Mouse (Mus musculus): Measurements from ENCODE around the gene Mrps23. TPM values are rescaled to one million over a fixed set of nuclear protein-coding genes. Genes with fewer than 3 reads are reported as not detected.

Gene Mrps23
- total and polyA plus RNA-seq, 3 experiments = 121 to 314 (median 303) TPM

DNA sequence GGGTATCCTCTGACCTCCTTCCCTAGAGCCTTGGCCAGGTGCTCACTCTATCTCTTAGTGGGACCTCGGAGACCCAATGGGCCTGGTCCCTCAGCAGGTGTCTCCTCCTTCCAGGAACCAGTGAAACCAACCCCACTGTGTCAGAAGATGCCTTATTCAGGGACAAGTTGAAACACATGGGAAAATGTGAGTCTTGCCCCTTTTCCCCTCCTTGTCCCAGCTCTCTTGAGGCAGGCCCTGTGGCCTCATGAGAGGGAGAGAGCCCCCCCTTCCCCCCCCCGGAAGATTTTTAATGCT is 17.3 kb upstream of the Mrps23 start:
- Histone ChIP-seq H3K36me3 (ENCODE audit: control insufficient read depth, insufficient read depth, low read length) (no peaks in the 10 kb centered on the region; the same call in 1 of the 2 replicates), H3K79me2 (replicated peaks; ENCODE audit: control insufficient read depth, insufficient read depth, low read length) (no peaks in the 10 kb centered on the region), H3K27ac (peak overlapping the region; percentile 87), H3K4me1 (ENCODE audit: control insufficient read depth, insufficient read depth, low read length) (peaks cover 10% of the 10 kb centered on the region), H3K9ac (ENCODE audit: low read depth, low read length) (peak overlapping the region; percentile 65; the same call in 1 of the 2 replicates), H3K4me3 (no peak overlapping the region), H3K27me3 (ENCODE audit: control insufficient read depth, insufficient read depth, low read length) (no peaks in the 10 kb centered on the region)
- WGBS = 30% methylated on average over 2 of the region's 2 CpGs
- intact Hi-C loops (cut with DNase I) = loop anchor here (2.0 kb wide), 1 partner anchor 22 kb away; no protein-coding TSS in a partner anchor
- TF ChIP-seq CTCF (IDR thresholded peaks at IDR 0.05) (no peak), POLR2A (IDR thresholded peaks at IDR 0.05; ENCODE audit: insufficient read depth, low read depth, low read length) (no peak), EP300 (IDR thresholded peaks at IDR 0.05; ENCODE audit: insufficient read depth, low read depth, low read length) (no peak)
- no peak for DNase-seq

- no peaks in the 10 kb centered on the region; the same call in 1 of the 2 replicates for H3K36me3 ChIP-seq (ENCODE audit: control insufficient read depth, insufficient read depth, low read length)
- peak overlapping the region; percentile 75 for H3K9ac ChIP-seq (ENCODE audit: low read depth, low read length)
- no peaks in the 10 kb centered on the region for H3K27me3 ChIP-seq (ENCODE audit: control insufficient read depth, insufficient read depth, low read length)
- intact Hi-C loops (cut with DNase I) = loop anchor here (2.0 kb wide), 1 partner anchor 23 kb away; no protein-coding TSS in a partner anchor
- 8% methylated on average over 25 of the region's 25 CpGs for WGBS
- H3K4me3 ChIP-seq = peak overlapping the region; percentile 39
- peak; percentile 88 to 92 for DNase-seq
- H3K27ac ChIP-seq = peak overlapping the region; percentile 87
- H3K4me1 ChIP-seq (ENCODE audit: control insufficient read depth, insufficient read depth, low read length) = peaks cover 10% of the 10 kb centered on the region
- TF ChIP-seq CTCF (IDR thresholded peaks at IDR 0.05) (peak; percentile 97), EP300 (IDR thresholded peaks at IDR 0.05; ENCODE audit: insufficient read depth, low read depth, low read length) (peak; percentile 93), POLR2A (IDR thresholded peaks at IDR 0.05; ENCODE audit: insufficient read depth, low read depth, low read length) (peak; percentile 22; the same call in 1 of the 2 replicates)
- no peaks in the 10 kb centered on the region for H3K79me2 ChIP-seq (replicated peaks; ENCODE audit: control insufficient read depth, insufficient read depth, low read length)
Observed at GRCm38 (mm10) chr11:88187417-88188133, 16.6 kb upstream of the Mrps23 start.

DNA sequence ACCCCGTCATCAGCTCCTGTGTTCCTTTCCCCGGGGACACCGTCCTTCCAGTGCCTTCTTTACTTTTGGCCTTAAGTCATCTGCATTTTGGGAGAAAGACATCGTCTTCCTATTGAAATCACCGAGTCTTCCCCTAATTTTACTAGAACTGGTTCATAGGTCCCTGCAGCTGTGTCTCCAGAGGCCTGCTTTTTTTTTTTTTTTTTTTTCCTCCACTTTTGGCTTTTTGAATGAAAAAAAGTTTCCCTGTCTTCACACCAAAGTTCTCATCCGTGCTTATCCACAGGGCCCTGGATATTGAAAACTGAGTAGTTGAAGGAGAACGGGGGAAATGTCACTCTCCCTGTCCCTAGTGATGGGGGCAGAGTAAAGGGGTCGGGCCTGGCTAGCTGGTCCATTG is 16.0 kb upstream of the Mrps23 start:
- WGBS = 43% methylated on average over 8 of the region's 8 CpGs
- TF ChIP-seq CTCF (IDR thresholded peaks at IDR 0.05) = no peak
- TF ChIP-seq POLR2A (IDR thresholded peaks at IDR 0.05; ENCODE audit: insufficient read depth, low read depth, low read length) = no peak
- TF ChIP-seq EP300 (IDR thresholded peaks at IDR 0.05; ENCODE audit: insufficient read depth, low read depth, low read length) = no peak
- peak overlapping the region; percentile 39; the same call in 1 of the 2 replicates for H3K4me3 ChIP-seq

GRCm38 (mm10) chr11:88188635-88189034 is 15.6 kb upstream of the Mrps23 start:
- DNase-seq = no peak
- no peaks in the 10 kb centered on the region for H3K79me2 ChIP-seq (replicated peaks; ENCODE audit: control insufficient read depth, insufficient read depth, low read length)
- intact Hi-C loops (cut with DNase I) = no loop called here
- WGBS = 94% methylated on average over 7 of the region's 7 CpGs
- no peaks in the 10 kb centered on the region; the same call in 1 of the 2 replicates for H3K36me3 ChIP-seq (ENCODE audit: control insufficient read depth, insufficient read depth, low read length)
- TF ChIP-seq EP300 (IDR thresholded peaks at IDR 0.05; ENCODE audit: insufficient read depth, low read depth, low read length) (no peak), CTCF (IDR thresholded peaks at IDR 0.05) (no peak), POLR2A (IDR thresholded peaks at IDR 0.05; ENCODE audit: insufficient read depth, low read depth, low read length) (no peak)
- peaks cover 10% of the 10 kb centered on the region for H3K4me1 ChIP-seq (ENCODE audit: control insufficient read depth, insufficient read depth, low read length)
- no peak overlapping the region for H3K9ac ChIP-seq (ENCODE audit: low read depth, low read length)
- H3K27me3 ChIP-seq (ENCODE audit: control insufficient read depth, insufficient read depth, low read length) = no peaks in the 10 kb centered on the region
- no peak overlapping the region for H3K4me3 ChIP-seq
- no peak overlapping the region; the same call in 1 of the 2 replicates for H3K27ac ChIP-seq

More for the DNA sequence above, 16.0 kb upstream of the Mrps23 start:
- Histone ChIP-seq H3K27ac (peak overlapping the region; percentile 87), H3K27me3 (ENCODE audit: control insufficient read depth, insufficient read depth, low read length) (no peaks in the 10 kb centered on the region), H3K79me2 (replicated peaks; ENCODE audit: control insufficient read depth, insufficient read depth, low read length) (no peaks in the 10 kb centered on the region), H3K4me1 (ENCODE audit: control insufficient read depth, insufficient read depth, low read length) (peaks cover 10% of the 10 kb centered on the region), H3K36me3 (ENCODE audit: control insufficient read depth, insufficient read depth, low read length) (no peaks in the 10 kb centered on the region; the same call in 1 of the 2 replicates), H3K9ac (ENCODE audit: low read depth, low read length) (peak overlapping the region; percentile 75)
- DNase-seq = no peak
- intact Hi-C loops (cut with DNase I) = no loop called here

DNA sequence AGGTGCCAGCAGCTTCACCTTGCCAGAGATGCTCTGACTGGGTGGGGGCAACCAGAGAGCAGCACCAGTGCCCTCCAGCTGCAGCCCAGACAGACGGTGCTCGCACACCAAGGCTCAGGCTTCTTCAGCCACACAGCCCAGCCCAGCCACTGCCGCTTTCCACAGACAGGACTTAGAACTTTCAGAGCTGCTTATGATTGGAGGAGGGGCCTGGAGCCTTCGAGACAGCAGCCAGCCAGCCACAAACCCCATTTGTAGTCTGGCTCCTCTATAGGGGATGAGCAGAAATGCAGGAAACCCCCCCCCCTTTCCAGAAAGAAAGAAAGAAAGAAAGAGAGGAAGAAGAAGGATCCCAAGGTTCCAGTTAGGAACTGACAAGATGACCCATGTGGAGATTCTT is 11.6 kb upstream of the Mrps23 start:
- intact Hi-C loops (cut with DNase I) = no loop called here
- H3K79me2 ChIP-seq (replicated peaks; ENCODE audit: control insufficient read depth, insufficient read depth, low read length) = no peaks in the 10 kb centered on the region
- TF ChIP-seq CTCF (IDR thresholded peaks at IDR 0.05) (no peak), EP300 (IDR thresholded peaks at IDR 0.05; ENCODE audit: insufficient read depth, low read depth, low read length) (no peak), POLR2A (IDR thresholded peaks at IDR 0.05; ENCODE audit: insufficient read depth, low read depth, low read length) (no peak)
- peaks cover 5% of the 10 kb centered on the region; the same call in 1 of the 2 replicates for H3K4me1 ChIP-seq (ENCODE audit: control insufficient read depth, insufficient read depth, low read length)
- no peaks in the 10 kb centered on the region for H3K27me3 ChIP-seq (ENCODE audit: control insufficient read depth, insufficient read depth, low read length)
- H3K36me3 ChIP-seq (ENCODE audit: control insufficient read depth, insufficient read depth, low read length) = no peaks in the 10 kb centered on the region
- 74% methylated on average over 4 of the region's 4 CpGs for WGBS
- H3K9ac ChIP-seq (ENCODE audit: low read depth, low read length) = no peak overlapping the region
- no peak overlapping the region for H3K27ac ChIP-seq
- no peak overlapping the region for H3K4me3 ChIP-seq
- DNase-seq = no peak
